8 mouse cellular contexts compared by ENCODE assay signal in the genomic region with DNA sequence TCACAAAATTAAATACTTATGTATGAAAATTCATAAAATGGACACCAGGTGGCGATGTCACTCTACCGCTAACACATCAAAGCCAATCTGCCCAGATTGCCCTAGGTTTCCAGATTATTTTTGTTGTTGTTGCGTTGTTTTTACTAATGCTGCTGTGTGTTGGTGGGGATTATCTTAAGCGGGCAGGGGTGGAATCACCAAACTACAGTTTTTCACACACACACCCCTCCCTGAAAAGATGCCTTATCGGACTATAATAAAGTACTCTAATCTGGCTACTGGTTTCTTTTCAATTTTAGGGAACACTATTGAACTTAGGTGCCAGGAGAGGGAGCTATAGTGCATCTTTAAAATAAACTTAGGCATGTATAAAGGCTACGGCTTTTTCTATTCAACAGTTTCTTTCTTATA. TPM values are rescaled to one million over a fixed set of nuclear protein-coding genes. Genes with fewer than 3 reads are reported as not detected.
A peak's percentile ranks its signal among the peaks of the same experiment; 100 is the strongest.
DNase-seq lines count a peak whose midpoint lies in the region; ATAC-seq and TF ChIP-seq lines count a peak whose summit lies in the region.

No protein-coding gene starts in this region.

- intact Hi-C loops in heart, postnatal 36 days (cut with DNase I) = loop anchor here (1.0 to 5.0 kb wide), 3 partner anchors 52 to 281 kb away; no protein-coding TSS in a partner anchor

- DNase-seq in CH12.LX (ENCODE audit: extremely low read depth) (peak; percentile 73), adipocyte (ENCODE audit: low spot score) (peak; percentile 43)
- DNase-seq in embryonic facial prominence, embryonic 14.5 days (ENCODE audit: low spot score) = peak; percentile 82
- peak; percentile 13 to 67 for DNase-seq in heart, postnatal 36 days
- peak; percentile 34 for DNase-seq in layer of hippocampus, adult 11-12 months (ENCODE audit: low spot score)
- DNase-seq in gastrocnemius, adult 8-10 months (ENCODE audit: low spot score in 2 of 2) = no peak

- peak overlapping the region; percentile 100 for H3K4me2 ChIP-seq in CH12.LX (ENCODE audit: insufficient read depth, low read depth, poor library complexity, severe bottlenecking)
- H3K4me2 ChIP-seq in embryonic facial prominence, embryonic 14.5 days (ENCODE audit: low read depth, low read length) = peak overlapping the region; percentile 53
- peak overlapping the region; percentile 56 for H3K4me2 ChIP-seq in liver, embryonic 16.5 days (ENCODE audit: low read depth, low read length)
- H3K4me2 ChIP-seq in neural tube, embryonic 13.5 days = peak overlapping the region; percentile 50

- dilution Hi-C loops in CH12.LX (cut with MboI; ENCODE audit: extremely low pct_ligation_motif_present, extremely low pct_unique_long_range_greater_than_20kb, low sequenced_read_pairs) = no loop called here

- H3K27ac ChIP-seq in CH12.LX (ENCODE audit: insufficient read depth, low read depth) = no peak overlapping the region
- no peak overlapping the region for H3K27ac ChIP-seq in embryonic facial prominence, embryonic 14.5 days (replicated peaks; ENCODE audit: low read depth, low read length)
- no peak overlapping the region for H3K27ac ChIP-seq in liver, embryonic 16.5 days (ENCODE audit: low read length)
- no peak overlapping the region; the same call in 1 of the 2 replicates for H3K27ac ChIP-seq in neural tube, embryonic 13.5 days (replicated peaks)

- WGBS in embryonic facial prominence, embryonic 14.5 days = 2% methylated on average over 6 of the region's 6 CpGs
- WGBS in liver, embryonic 16.5 days (ENCODE audit: insufficient replicate concordance) = 5% methylated on average over 6 of the region's 6 CpGs
- 3% methylated on average over 6 of the region's 6 CpGs for WGBS in neural tube, embryonic 13.5 days

- TF ChIP-seq CTCF in CH12.LX (conservative IDR thresholded peaks at IDR 0.05 in 1 of 2, IDR thresholded peaks at IDR 0.05 in 1 of 2; ENCODE audit: low read depth in 2 of 2, low read length in 2 of 2) = peak; percentile 56 to 74

- peaks cover 0 to 7% of the 10 kb centered on the region in 2 experiments; a peak in 2 of 4 replicates for H3K4me1 ChIP-seq in CH12.LX (ENCODE audit: control insufficient read depth in 1 of 2, insufficient read depth in 2 of 2)
- H3K4me1 ChIP-seq in embryonic facial prominence, embryonic 14.5 days (ENCODE audit: control insufficient read depth, insufficient read depth, low read length) = no peaks in the 10 kb centered on the region
- no peaks in the 10 kb centered on the region for H3K4me1 ChIP-seq in liver, embryonic 16.5 days (ENCODE audit: control insufficient read depth, low read depth, low read length)
- H3K4me1 ChIP-seq in neural tube, embryonic 13.5 days (replicated peaks) = no peaks in the 10 kb centered on the region; the same call in 1 of the 2 replicates

- no peak for TF ChIP-seq EP300 in CH12.LX (IDR thresholded peaks at IDR 0.05; ENCODE audit: low read length)

- peak overlapping the region; percentile 43 to 53 (median 45) for H3K4me3 ChIP-seq in CH12.LX (replicated peaks in 1 of 3; ENCODE audit: low read depth in 2 of 3, low read length in 2 of 3, poor library complexity in 1 of 3)
- H3K4me3 ChIP-seq in embryonic facial prominence, embryonic 14.5 days (ENCODE audit: low read depth, low read length) = peak overlapping the region; percentile 32
- H3K4me3 ChIP-seq in liver, embryonic 16.5 days (ENCODE audit: low read depth, low read length) = peak overlapping the region; percentile 52
- peak overlapping the region; percentile 35 for H3K4me3 ChIP-seq in neural tube, embryonic 13.5 days

- no peaks in the 10 kb centered on the region for H3K9me3 ChIP-seq in CH12.LX (replicated peaks; ENCODE audit: low read length)
- no peaks in the 10 kb centered on the region for H3K9me3 ChIP-seq in embryonic facial prominence, embryonic 14.5 days (ENCODE audit: control insufficient read depth, low read length)
- H3K9me3 ChIP-seq in liver, embryonic 16.5 days (replicated peaks; ENCODE audit: control insufficient read depth, low read length) = no peaks in the 10 kb centered on the region
- no peaks in the 10 kb centered on the region for H3K9me3 ChIP-seq in neural tube, embryonic 13.5 days

- TF ChIP-seq RAD21 in CH12.LX (IDR thresholded peaks at IDR 0.05; ENCODE audit: low read depth, low read length) = peak; percentile 76

- TF ChIP-seq POLR2A in CH12.LX (IDR thresholded peaks at IDR 0.05; ENCODE audit: low read depth, low read length) = no peak

- peak; percentile 47; the same call in 1 of the 2 replicates for ATAC-seq in embryonic facial prominence, embryonic 14.5 days (ENCODE audit: low read depth)
- 0 out of 2 replicates have a peak, but pooled peaks have one; percentile 24 for ATAC-seq in liver, embryonic 16.5 days (ENCODE audit: low read depth)
- peak; percentile 79 for ATAC-seq in neural tube, embryonic 13.5 days (ENCODE audit: low read depth)

- H3K79me2 ChIP-seq in CH12.LX (replicated peaks; ENCODE audit: control insufficient read depth, extremely low read depth, insufficient read depth, poor library complexity, severe bottlenecking) = no peaks in the 10 kb centered on the region

- no peaks in the 10 kb centered on the region for H3K27me3 ChIP-seq in CH12.LX (replicated peaks)
- no peaks in the 10 kb centered on the region for H3K27me3 ChIP-seq in embryonic facial prominence, embryonic 14.5 days (replicated peaks; ENCODE audit: control insufficient read depth, insufficient read depth, low read length)
- no peaks in the 10 kb centered on the region for H3K27me3 ChIP-seq in liver, embryonic 16.5 days (ENCODE audit: control insufficient read depth, insufficient read depth, low read depth, low read length)
- no peaks in the 10 kb centered on the region for H3K27me3 ChIP-seq in neural tube, embryonic 13.5 days

- H3K36me3 ChIP-seq in CH12.LX (replicated peaks in 1 of 2; ENCODE audit: control insufficient read depth in 1 of 2, insufficient read depth in 1 of 2, low read length in 1 of 2) = no peaks in the 10 kb centered on the region
- H3K36me3 ChIP-seq in embryonic facial prominence, embryonic 14.5 days (ENCODE audit: control insufficient read depth, insufficient read depth, low read length) = no peaks in the 10 kb centered on the region
- no peaks in the 10 kb centered on the region for H3K36me3 ChIP-seq in liver, embryonic 16.5 days (ENCODE audit: control insufficient read depth, insufficient read depth)
- no peaks in the 10 kb centered on the region for H3K36me3 ChIP-seq in neural tube, embryonic 13.5 days

- in situ Hi-C loops in CH12.LX (cut with MboI; ENCODE audit: low pct_ligation_motif_present, low pct_unique_long_range_greater_than_20kb, low sequenced_read_pairs) = loop anchor here (25.0 kb wide), 2 partner anchors 181 to 281 kb away; no protein-coding TSS in a partner anchor

- peak overlapping the region; percentile 26; the same call in 1 of the 2 replicates for H3K9ac ChIP-seq in CH12.LX (ENCODE audit: insufficient read depth, low read depth)
- peak overlapping the region; percentile 45; the same call in 1 of the 2 replicates for H3K9ac ChIP-seq in embryonic facial prominence, embryonic 14.5 days (ENCODE audit: low read depth, low read length)
- no peak overlapping the region for H3K9ac ChIP-seq in liver, embryonic 16.5 days (ENCODE audit: low read depth, low read length)
- H3K9ac ChIP-seq in neural tube, embryonic 13.5 days = peak overlapping the region; percentile 52

TF ChIP-seq in CH12.LX, 34 proteins besides CTCF, POLR2A, EP300 and RAD21:
- TF ChIP-seq IRF4 (IDR thresholded peaks at IDR 0.05; ENCODE audit: low read depth, low read length) (0 out of 2 replicates have a peak, but pooled peaks have one; percentile 21), ZMIZ1 (IDR thresholded peaks at IDR 0.05; ENCODE audit: low read depth, low read length) (no peak), USF1 (IDR thresholded peaks at IDR 0.05; ENCODE audit: low read depth, low read length) (no peak), MAFK (IDR thresholded peaks at IDR 0.05; ENCODE audit: insufficient replicate concordance, low read length) (no peak), NELFE (IDR thresholded peaks at IDR 0.05; ENCODE audit: low read depth, low read length) (no peak), ELF1 (IDR thresholded peaks at IDR 0.05; ENCODE audit: low read depth, low read length) (no peak), PAX5 (IDR thresholded peaks at IDR 0.05; ENCODE audit: low read length) (no peak), NRF1 (IDR thresholded peaks at IDR 0.05; ENCODE audit: low read depth, low read length) (no peak), E2F4 (IDR thresholded peaks at IDR 0.05; ENCODE audit: insufficient replicate concordance, low read depth, low read length) (no peak), USF2 (conservative IDR thresholded peaks at IDR 0.05; ENCODE audit: low read depth, low read length) (no peak), JUN (IDR thresholded peaks at IDR 0.05; ENCODE audit: insufficient read depth, low read depth, low read length) (no peak), ZC3H11A (IDR thresholded peaks at IDR 0.05; ENCODE audit: low read depth, low read length) (0 out of 2 replicates have a peak, but pooled peaks have one; percentile 19), TCF12 (IDR thresholded peaks at IDR 0.05; ENCODE audit: low read depth, low read length) (no peak), RCOR1 (conservative IDR thresholded peaks at IDR 0.05; ENCODE audit: low read depth, low read length) (no peak), JUND (conservative IDR thresholded peaks at IDR 0.05; ENCODE audit: low read depth, low read length) (peak; percentile 42; the same call in 1 of the 2 replicates), SMC3 (IDR thresholded peaks at IDR 0.05; ENCODE audit: low read depth, low read length) (peak; percentile 69)

RNA-seq across cellular contexts. Expression of a gene that starts 41.1 kb away (rescaled TPM):
- total RNA-seq in CH12.LX (2012; rRNA removed) (not detected in 2 replicates), CH12.LX (2014; rRNA removed) (not detected in 2 replicates)
- not detected in 2 replicates for polyA plus RNA-seq in CH12.LX (2012; ENCODE audit: insufficient read length, low read depth)
- 85.8 and 91.3 TPM in 2 replicates for polyA plus RNA-seq in embryonic facial prominence, embryonic 14.5 days (2014; fragmentation: Nextera tagmentation; extraction: Ambion mirVana)
- 1 to 10 TPM in 1 of 2 experiments, under 1 TPM in 1; 0.64 to 1.0 TPM for total RNA-seq in heart, postnatal 36 days (2021)
- 0.92 and 1.7 TPM in 2 replicates for polyA plus RNA-seq in liver, embryonic 16.5 days (2015; fragmentation: Nextera tagmentation; extraction: Ambion mirVana)
- 2,540 and 2,743 TPM in 2 replicates for polyA plus RNA-seq in neural tube, embryonic 13.5 days (2015; fragmentation: Nextera tagmentation; extraction: Ambion mirVana)
- total RNA-seq in gastrocnemius, adult 8-10 months (2022) = not detected

RNA-seq across cellular contexts. Expression of a gene that starts 50.5 kb away (rescaled TPM):
- total RNA-seq in CH12.LX (2012; rRNA removed) = not detected in 2 replicates
- not detected in 2 replicates for total RNA-seq in CH12.LX (2014; rRNA removed)
- not detected in 2 replicates for polyA plus RNA-seq in CH12.LX (2012; ENCODE audit: insufficient read length, low read depth)
- polyA plus RNA-seq in embryonic facial prominence, embryonic 14.5 days (2014; fragmentation: Nextera tagmentation; extraction: Ambion mirVana) = 22.0 and 28.8 TPM in 2 replicates
- 10 to 100 TPM; 59.1 to 64.4 TPM for total RNA-seq in heart, postnatal 36 days (2021)
- 28.3 and 29.0 TPM in 2 replicates for polyA plus RNA-seq in liver, embryonic 16.5 days (2015; fragmentation: Nextera tagmentation; extraction: Ambion mirVana)
- polyA plus RNA-seq in neural tube, embryonic 13.5 days (2015; fragmentation: Nextera tagmentation; extraction: Ambion mirVana) = 29.7 and 32.4 TPM in 2 replicates
- total RNA-seq in gastrocnemius, adult 8-10 months (2022) = 10 to 100 TPM; 82.1 to 88.0 (median 82.5) TPM

Comparison
In these comparisons a context has a peak if more than half of its experiments do, and no peak if none do; other contexts are left out.
1. DNase-seq: peak in CH12.LX (single experiment), adipocyte (single experiment), embryonic facial prominence, embryonic 14.5 days (single experiment), heart, postnatal 36 days (2 of 2) and layer of hippocampus, adult 11-12 months (single experiment); none in gastrocnemius, adult 8-10 months (0 of 2).
2. H3K4me2 ChIP-seq: peak in every context shown above with its lines; median percentile 100 in CH12.LX; 56 in liver, embryonic 16.5 days; 53 in embryonic facial prominence, embryonic 14.5 days; 50 in neural tube, embryonic 13.5 days.
3. ATAC-seq: peak in every context shown above with its lines; median percentile 79 in neural tube, embryonic 13.5 days; 47 in embryonic facial prominence, embryonic 14.5 days; 24 in liver, embryonic 16.5 days.
4. RNA of a gene that starts 41.1 kb away (polyA plus RNA-seq): 2,540 to 2,743 TPM in neural tube, embryonic 13.5 days and 85.8 to 91.3 TPM in embryonic facial prominence, embryonic 14.5 days; 0.92 to 1.7 TPM in liver, embryonic 16.5 days and not detected in CH12.LX; every median in the first group is over 10 times any median in the second.
5. RNA of a gene that starts 50.5 kb away (polyA plus RNA-seq): 29.7 to 32.4 TPM in neural tube, embryonic 13.5 days, 28.3 to 29.0 TPM in liver, embryonic 16.5 days and 22.0 to 28.8 TPM in embryonic facial prominence, embryonic 14.5 days; not detected in CH12.LX; every median in the first group is over 10 times any median in the second.
6. Peak in every context shown above with its lines, with median percentiles within 50 percentile points of each other: H3K4me3 ChIP-seq.